Mouse (Mus musculus) bone marrow, adult 2 months (tissue): Measurements from ENCODE around the gene Ptprs.

Experiments
- CTCF ChIP-seq: fragments of 200-500 bp; IDR thresholded peaks from 2 replicates; pipeline ENCODE4 v1.5.1; 2011; ENCODE audit warnings: low read length, control low read depth; ENCODE audit not compliant: control insufficient read depth, insufficient read depth
- POLR2A ChIP-seq: fragments of 200-500 bp; IDR thresholded peaks from 2 replicates; pipeline ENCODE4 v1.6.1; 2011; ENCODE audit warnings: low read depth, mild to moderate bottlenecking, control low read depth, low read length, borderline replicate concordance; ENCODE audit not compliant: control insufficient read depth

DNA sequence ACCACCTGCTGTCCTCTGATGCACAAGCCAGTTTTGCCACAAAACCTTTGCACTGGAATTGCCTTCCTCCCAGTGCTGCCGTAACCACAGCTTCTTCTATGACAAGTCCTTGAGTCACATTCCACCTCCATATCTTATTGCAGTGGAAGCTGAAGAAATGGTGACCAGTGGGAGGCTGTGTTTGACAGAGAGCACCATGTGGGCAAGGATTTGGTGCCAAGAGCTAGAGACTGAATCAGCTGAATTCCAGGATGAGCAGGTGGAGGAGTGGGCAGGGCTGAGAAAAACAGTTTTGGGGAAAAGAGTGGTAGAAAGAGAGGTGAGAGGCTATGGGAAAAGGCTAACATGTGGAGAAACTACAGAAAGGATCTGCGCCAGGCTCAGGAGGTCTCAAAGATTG lies 17.6 kb upstream of the Ptprs start:
- no peak for TF ChIP-seq CTCF
- no peak for TF ChIP-seq POLR2A
